Mouse (Mus musculus): ENCODE data around the gene Poldip2.

- TF ChIP-seq POLR2A (IDR thresholded peaks at IDR 0.05; ENCODE audit: control insufficient read depth, low read depth, low read length) = no peak
- TF ChIP-seq CTCF (IDR thresholded peaks at IDR 0.05; ENCODE audit: control insufficient read depth, insufficient read depth, insufficient replicate concordance, low read depth, low read length) = no peak
Measured at GRCm38 (mm10) chr11:78551059-78551398, 39.0 kb downstream of the Poldip2 start.
